Mouse (Mus musculus): Measurements from ENCODE around the gene Rad18.
"Not testable (repeated sequence)": the region's sequence is repeated elsewhere in the genome, so short reads cannot be mapped to it uniquely, and the experiment has no call there.

Rad18 gene

DNA sequence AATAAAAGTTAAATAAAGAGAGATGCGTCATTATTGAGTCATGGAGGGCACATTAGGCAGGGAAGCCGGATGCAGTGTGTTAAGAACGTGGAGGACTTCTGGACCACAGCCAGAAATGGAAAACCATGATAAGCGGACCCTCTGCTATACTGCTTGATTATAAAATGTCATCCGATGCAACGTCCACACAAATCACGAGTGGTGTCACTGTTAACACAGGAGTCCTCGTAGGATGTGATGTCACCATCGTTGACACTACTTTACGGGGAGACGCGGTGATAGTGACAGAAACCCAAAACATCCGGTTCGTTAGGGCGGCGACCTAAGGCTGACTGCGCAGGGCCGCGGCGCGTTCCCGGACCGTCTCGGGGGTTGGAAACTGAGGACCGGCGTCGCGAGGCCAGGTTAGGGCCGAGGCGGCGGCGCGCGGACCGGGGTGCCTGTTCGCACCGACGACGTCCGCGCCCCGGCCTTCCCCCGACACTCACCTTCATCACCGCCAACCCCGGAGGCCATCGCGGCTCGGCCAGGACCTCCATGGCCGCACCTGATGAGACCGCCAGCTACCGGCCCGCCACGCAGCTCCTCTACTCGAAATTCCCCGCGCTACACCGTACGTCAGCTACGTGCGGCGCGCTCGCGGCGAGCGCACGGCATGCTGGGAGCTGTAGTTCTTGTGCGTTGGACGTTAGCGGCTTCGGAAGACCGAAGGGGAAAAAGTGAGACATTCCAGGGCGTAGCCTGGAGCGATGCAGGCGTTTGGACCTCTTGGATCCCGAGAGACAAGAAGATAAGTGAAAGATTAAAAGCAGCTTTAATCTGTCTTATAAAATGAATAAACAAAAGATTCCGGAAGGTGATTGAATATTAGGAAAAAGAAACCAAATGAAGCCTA, at the start of gene Rad18:
Rad18 (minus strand) TSS at position 631 of the 895 bp plus-strand sequence.
- peak; percentile 30 for DNase-seq (ENCODE audit: low spot score)

DNA sequence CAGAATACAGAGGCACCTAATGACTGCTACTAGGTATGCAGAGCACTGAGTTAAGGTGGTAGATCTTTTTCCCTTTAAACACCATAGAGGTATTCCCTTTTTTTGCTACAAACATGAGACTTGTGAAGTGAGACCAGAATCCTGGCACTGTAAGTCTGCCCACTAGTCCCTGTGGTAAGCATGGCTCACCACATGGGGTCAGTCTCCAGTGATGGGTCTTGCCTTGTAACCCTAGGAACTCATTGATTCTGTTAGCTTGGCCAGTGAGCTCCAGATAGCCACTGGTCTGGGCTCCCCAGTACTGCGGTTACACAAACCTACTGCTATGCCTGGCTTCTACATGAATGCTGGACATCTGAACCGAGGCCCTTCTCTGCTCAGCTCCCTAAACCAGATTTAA, 45.8 kb upstream of the Rad18 start:
- DNase-seq (ENCODE audit: low spot score), result no peak

GRCm38 (mm10) chr6:112741766-112742165, 45.3 kb upstream of the Rad18 start:
- DNase-seq (ENCODE audit: low spot score), result no peak

GRCm38 (mm10) chr6:112739635-112740034, 43.1 kb upstream of the Rad18 start:
- no peak for DNase-seq (ENCODE audit: low spot score)

DNA sequence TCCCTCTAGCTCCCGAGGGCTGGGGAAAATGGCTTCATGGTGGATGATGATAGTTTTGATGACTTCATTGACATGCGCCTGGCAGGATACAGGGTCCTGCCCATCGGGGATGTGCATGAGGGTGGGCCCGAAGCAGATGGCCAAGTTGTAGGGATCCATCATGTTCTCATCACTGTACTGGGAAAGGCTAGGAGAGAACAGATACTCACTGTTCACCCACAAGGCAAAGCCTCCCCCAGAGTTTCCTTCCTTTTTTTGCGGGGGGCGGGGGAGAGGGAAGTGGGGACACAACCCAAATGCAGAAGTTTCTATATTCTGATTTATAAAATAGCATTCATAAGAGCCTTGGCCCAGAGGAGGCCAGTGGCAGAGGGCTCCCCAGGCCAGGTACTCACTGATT, 42.4 kb upstream of the Rad18 start:
- no peak for DNase-seq (ENCODE audit: low spot score)

- DNase-seq (ENCODE audit: low spot score), result no peak
These were observed 40.0 kb upstream of the Rad18 start for GRCm38 (mm10) chr6:112736471-112736870.

- DNase-seq (ENCODE audit: low spot score), result no peak
These were observed 38.6 kb upstream of the Rad18 start for GRCm38 (mm10) chr6:112735054-112735453.

- DNase-seq (ENCODE audit: low spot score), result no peak
These were observed 37.5 kb upstream of the Rad18 start for GRCm38 (mm10) chr6:112733942-112734341.

GRCm38 (mm10) chr6:112732434-112732833, 35.9 kb upstream of the Rad18 start:
- no peak for DNase-seq (ENCODE audit: low spot score)

GRCm38 (mm10) chr6:112731386-112731785, 34.9 kb upstream of the Rad18 start:
- DNase-seq (ENCODE audit: low spot score), result no peak

- no peak for DNase-seq (ENCODE audit: low spot score)
These were observed 32.4 kb upstream of the Rad18 start for GRCm38 (mm10) chr6:112728760-112729422.

DNA sequence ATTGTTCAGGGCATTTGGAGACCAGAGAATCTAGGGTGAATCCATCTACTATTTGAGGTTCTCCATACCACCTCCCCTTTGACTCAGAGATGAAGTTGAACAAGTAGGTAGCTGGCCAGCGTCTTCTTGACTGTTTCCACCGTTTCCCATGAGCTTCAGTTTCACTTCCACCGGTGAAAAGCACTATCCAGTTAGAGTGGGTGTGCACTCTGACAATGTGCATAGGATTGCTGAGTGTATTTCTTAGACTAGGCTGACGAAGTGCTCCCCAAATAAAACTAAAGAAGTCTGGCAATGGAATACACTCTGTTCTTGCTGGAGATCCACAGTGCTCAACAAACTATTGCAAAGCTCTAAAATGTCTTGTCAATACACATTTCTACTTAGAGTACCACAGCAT, 29.0 kb upstream of the Rad18 start:
- no peak for DNase-seq (ENCODE audit: low spot score)

DNA sequence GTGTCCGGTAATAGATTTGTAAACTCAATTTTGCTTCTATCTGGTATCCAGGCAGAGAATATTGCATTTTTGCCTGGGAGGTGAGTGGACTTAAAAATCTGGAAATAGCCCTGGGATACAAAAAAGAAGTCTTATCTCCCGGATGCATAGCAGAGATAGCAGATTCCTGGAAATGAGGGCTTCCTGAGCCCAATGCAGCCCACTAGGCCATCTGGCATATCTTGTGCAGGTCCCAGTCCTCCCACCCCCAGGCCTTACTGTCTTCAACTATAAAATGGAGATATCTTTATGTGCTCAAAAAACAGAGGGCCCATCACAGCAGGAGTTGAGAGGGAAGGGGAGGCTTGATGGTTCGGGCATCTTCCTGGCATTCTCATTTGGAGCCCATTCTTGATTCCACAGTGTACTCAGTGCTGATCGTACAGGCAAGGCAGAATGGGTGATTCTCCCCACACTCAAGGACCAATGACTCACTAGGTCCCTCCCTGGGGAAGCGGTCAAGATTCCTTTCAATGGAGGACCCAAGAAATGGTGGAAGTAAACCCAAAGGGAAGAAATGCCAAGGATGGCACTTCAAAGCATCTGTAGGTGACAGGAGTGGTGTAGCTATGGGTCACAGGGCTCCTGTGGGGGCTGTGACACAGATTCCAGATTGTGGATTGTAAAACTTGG, 24.1 kb upstream of the Rad18 start:
- no peak for DNase-seq (ENCODE audit: low spot score)

DNA sequence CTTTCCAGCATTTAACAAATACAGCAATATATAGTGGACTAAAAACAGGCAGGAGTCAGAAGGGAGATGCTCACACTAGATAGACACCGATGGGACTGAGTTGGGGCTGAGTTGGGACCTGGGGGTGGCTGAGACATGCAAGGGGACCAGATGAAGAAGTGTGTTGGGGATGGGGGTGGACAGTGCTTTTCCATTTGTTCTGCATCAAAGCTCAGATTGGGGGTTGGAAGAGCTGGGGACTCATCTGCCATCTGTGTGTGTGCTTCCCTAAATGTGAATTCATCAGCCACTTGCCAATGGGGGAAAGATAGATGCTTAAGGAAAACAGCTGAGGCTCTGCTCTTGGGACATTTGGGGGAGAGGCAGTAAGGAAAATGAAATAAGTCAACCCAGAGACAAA, 23.5 kb upstream of the Rad18 start:
- no peak for DNase-seq (ENCODE audit: low spot score)

DNA sequence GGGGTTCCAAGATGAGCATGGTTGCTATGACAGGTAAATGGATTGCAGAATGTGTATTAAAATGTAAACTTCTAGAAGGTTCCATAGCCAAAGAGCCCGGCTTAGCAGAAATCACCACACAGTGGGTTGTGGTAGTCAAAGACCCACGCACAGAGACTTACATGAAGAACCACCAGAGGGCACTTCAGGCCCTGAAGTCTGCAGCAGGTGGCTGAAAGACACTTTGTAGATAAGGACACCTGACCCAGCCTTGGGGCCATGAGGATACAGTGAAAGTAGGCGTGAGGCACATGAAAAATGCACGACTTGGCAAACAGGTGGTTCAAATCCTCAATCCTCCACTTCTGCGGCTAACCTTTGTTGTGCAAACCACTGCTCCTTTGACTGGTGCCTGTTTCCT, 20.7 kb upstream of the Rad18 start:
- DNase-seq (ENCODE audit: low spot score), result no peak

- DNase-seq (ENCODE audit: low spot score), result no peak
These were observed 17.5 kb upstream of the Rad18 start for GRCm38 (mm10) chr6:112713951-112714350.

DNA sequence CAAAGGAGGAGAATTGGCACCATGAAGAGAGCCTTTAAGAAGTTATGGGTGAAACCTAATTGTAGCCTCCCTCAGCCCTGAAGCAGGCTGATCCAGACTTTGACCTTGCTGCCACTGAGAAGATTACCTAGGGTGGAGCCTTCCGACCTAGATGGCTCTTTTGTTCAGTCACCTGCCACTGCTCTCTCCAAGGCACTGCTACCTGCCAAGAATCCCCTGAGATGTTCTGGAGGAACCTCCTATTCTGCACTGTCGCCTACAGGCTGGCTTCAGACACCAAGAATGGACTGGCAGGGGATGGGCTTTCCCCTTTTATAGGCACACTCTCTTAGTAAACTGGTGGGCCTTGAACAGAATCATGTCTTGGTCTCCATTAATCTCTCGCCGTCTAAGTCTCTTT, 5.8 kb upstream of the Rad18 start:
- DNase-seq (ENCODE audit: low spot score), result not testable (repeated sequence)

DNA sequence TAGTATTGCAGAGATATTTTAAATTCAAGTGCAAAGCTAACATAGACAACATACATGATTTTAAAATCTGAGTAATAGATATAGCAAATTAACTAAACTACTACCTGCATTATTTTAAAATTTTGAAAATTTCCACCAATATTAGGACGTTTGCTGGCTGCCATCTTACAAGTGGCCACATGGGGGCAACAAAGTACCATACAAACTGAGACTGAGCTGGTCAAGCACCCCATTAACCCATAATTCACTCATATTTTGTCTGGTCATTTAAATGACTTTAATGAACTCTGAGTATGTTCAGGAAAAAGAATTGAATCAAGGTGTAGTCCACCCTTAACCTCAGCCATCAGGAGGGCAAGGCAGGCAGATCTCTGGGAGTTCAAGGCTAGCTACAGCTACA, 3.9 kb upstream of the Rad18 start:
- DNase-seq (ENCODE audit: low spot score), result no peak

DNA sequence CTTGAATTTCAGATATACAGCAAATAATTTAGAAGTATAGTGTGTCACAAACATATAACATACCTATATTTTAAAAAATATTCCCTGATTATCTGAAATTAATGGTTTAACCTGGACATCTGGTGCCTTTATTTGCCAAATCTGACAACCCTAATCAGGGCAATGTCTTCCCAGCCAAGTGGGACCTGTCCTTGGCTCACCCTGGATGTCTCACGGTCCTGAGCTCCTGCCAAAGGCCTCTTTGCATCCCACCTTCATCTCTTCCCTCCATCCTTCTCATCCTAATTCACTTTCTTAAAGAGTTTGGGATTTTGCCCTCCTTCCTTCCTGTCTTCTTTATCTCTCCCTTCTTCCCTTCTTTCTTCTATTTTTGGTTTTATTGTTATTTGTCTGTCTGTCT, 2.6 kb upstream of the Rad18 start:
- DNase-seq (ENCODE audit: low spot score), result no peak

DNA sequence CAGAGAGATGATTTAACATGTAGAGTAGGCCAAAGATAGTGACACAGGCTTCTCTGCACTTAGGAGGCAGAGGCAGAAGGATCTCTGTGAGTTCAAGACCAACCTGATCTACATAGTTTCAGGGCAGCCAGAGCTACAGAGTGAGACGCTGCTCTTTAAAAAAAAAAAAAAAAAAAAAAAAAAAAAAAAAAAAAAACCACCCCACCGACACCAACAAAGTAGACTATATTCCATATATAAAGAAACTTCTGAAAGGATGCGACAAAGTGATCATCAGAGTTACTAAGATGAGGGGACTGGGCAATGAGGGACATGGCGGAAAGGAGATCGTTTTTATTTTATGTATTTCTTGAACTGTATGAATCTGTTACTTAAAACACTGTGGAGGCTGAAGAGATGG, 2.0 kb downstream of the Rad18 start:
- DNase-seq (ENCODE audit: low spot score), result no peak

DNA sequence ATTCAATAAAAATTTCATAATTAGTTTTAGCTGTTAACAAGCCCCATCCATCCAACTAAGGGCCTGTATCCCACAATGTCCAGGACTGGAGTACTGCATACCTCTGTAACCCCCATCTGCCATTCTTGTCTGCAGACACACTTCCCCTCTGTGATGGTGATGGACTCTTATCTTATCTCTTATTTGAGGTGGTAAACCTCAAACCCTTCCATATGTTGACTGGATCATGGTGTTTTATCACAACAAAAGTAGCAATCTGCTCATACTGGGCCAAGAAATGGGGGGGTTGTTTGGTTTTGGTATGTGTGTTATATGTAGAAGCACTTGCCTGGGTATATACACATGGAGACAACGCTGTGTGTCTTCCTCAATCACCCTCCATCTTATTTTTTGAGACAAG, 5.0 kb downstream of the Rad18 start:
- no peak for DNase-seq (ENCODE audit: low spot score)

GRCm38 (mm10) chr6:112688033-112688432, 8.5 kb downstream of the Rad18 start:
- DNase-seq (ENCODE audit: low spot score), result no peak

- no peak for DNase-seq (ENCODE audit: low spot score)
These were observed 10.0 kb downstream of the Rad18 start for GRCm38 (mm10) chr6:112686485-112686884.

Data from urinary bladder, postnatal 10 days (tissue).